Mouse (Mus musculus) spleen, adult 2 months (tissue): ENCODE measurements around the gene Prrx1.

Experiments
- CTCF ChIP-seq: fragments of 200-500 bp; IDR thresholded peaks from 2 replicates; pipeline ENCODE4 v1.5.1; 2011; ENCODE audit warnings: mild to moderate bottlenecking, inconsistent platforms; ENCODE audit not compliant: insufficient read depth, insufficient read length, insufficient replicate concordance; ENCODE audit errors: extremely low read depth
- POLR2A ChIP-seq: fragments of 200-500 bp; IDR thresholded peaks from 2 replicates; pipeline ENCODE4 v1.6.1; 2011; ENCODE audit warnings: low read depth, low read length, inconsistent platforms

- TF ChIP-seq CTCF (no peak), POLR2A (no peak)
Observed at GRCm38 (mm10) chr1:163277069-163277468, 36.4 kb downstream of the Prrx1 start.
